Mouse (Mus musculus): ENCODE measurements around the gene Colec11. TPM values are rescaled to one million over a fixed set of nuclear protein-coding genes. Genes with fewer than 3 reads are reported as not detected.

Colec11 gene
- polyA plus RNA-seq, 1 experiment = not detected

DNA sequence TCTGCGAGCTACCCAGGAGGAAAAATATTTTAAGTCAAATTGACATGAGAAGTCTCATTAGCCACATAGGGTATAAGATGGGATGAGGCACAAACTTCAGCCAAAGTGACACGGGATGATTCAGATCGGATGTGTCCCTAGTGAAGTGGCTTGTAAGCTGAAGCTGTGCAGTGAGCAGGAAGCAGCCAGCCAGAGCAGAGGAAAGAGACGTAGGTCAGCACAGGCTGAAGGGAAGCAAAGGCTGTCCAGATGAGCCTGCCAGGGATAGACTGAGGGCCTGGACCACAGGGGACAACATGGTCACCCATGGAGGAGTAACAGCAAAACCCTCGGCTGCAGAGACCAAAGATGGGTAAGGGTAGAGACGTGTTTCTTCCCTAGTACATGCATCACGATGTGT lies 8.8 kb downstream of the Colec11 start:
- H3K27ac ChIP-seq (ENCODE audit: insufficient read depth, low read depth, low read length) = no peak overlapping the region
- TF ChIP-seq POLR2A (IDR thresholded peaks at IDR 0.05; ENCODE audit: insufficient read depth, low read depth, low read length) = no peak
- TF ChIP-seq CTCF (IDR thresholded peaks at IDR 0.05; ENCODE audit: insufficient read depth, low read depth, low read length) = no peak
- WGBS = 65% methylated on average over 7 of the region's 7 CpGs

DNA sequence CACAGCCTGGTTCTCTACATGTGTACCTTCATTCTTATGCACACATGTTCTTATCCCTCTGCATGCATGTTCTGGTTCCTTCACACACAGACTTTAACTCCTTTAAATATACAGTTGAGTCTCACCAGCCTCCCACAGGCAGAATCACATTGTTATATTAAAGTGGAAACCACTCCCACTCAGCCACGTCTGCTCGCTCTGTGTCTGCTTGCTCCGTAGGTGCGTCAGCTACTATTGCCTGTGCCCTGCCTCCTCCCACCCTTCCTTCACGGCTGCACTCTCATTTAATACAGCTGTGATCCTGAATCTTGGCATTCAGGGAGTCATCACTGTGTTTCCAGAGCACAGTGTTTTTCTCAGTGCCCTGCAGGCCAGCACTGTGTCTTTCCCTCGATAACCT lies 10.8 kb downstream of the Colec11 start:
- Histone ChIP-seq H3K27ac (ENCODE audit: insufficient read depth, low read depth, low read length) (0 out of 2 replicates have a peak overlapping the region, but pooled peaks have one; percentile 3), H3K4me3 (ENCODE audit: insufficient read depth, low read depth, low read length) (no peak overlapping the region), H3K4me1 (ENCODE audit: control insufficient read depth, insufficient read depth, low read length) (peaks cover 15% of the 10 kb centered on the region)
- no peak for TF ChIP-seq POLR2A (IDR thresholded peaks at IDR 0.05; ENCODE audit: insufficient read depth, low read depth, low read length)
- no peak for TF ChIP-seq CTCF (IDR thresholded peaks at IDR 0.05; ENCODE audit: insufficient read depth, low read depth, low read length)
- 20% methylated on average over 6 of the region's 6 CpGs for WGBS

More for the DNA sequence above, 8.8 kb downstream of the Colec11 start:
- Histone ChIP-seq H3K4me3 (ENCODE audit: insufficient read depth, low read depth, low read length) (no peak overlapping the region), H3K4me1 (ENCODE audit: control insufficient read depth, insufficient read depth, low read length) (peaks cover 7% of the 10 kb centered on the region)

DNA sequence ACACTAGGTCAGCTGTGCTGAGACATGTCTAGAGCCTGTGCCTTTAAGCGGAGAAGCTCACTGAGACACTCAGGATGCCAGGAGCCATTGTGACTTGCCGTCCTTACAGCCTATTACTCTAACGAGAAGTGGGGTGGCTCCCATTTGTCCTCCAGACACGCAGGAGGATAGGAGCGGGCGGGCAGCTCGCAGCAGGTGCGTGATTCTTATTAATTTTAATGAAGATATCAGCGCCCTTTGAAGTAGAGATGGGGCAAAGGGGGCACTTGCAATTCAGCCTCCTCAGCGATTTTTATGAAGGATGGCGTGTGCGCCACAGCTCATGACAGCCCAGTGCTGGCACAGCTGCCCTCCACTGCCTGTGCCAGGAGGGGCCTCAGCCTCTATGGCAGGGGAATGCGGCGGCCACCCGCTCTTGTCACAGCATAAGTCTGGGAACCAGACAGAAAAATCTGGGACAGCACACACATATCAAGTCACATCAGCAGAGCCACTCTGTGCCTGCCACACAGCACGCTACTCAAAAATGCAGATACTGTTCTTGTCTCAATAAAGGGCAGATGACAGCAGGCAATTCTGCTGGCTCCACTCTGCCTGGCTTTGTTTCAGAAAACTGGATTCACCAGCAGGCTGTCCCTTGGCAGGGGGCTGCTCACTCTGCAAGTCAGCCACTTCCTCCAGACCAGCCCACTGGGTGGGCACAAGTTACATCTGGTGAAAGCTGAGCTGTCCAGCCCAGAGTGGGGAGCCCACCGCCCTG lies 15.5 kb downstream of the Colec11 start:
- Histone ChIP-seq H3K4me1 (ENCODE audit: control insufficient read depth, insufficient read depth, low read length) (peaks cover 12% of the 10 kb centered on the region), H3K27ac (ENCODE audit: insufficient read depth, low read depth, low read length) (peak overlapping the region; percentile 81), H3K4me3 (ENCODE audit: insufficient read depth, low read depth, low read length) (peak overlapping the region; percentile 35)
- TF ChIP-seq POLR2A (IDR thresholded peaks at IDR 0.05; ENCODE audit: insufficient read depth, low read depth, low read length) (no peak), CTCF (IDR thresholded peaks at IDR 0.05; ENCODE audit: insufficient read depth, low read depth, low read length) (no peak)
- WGBS = 20% methylated on average over 17 of the region's 17 CpGs

DNA sequence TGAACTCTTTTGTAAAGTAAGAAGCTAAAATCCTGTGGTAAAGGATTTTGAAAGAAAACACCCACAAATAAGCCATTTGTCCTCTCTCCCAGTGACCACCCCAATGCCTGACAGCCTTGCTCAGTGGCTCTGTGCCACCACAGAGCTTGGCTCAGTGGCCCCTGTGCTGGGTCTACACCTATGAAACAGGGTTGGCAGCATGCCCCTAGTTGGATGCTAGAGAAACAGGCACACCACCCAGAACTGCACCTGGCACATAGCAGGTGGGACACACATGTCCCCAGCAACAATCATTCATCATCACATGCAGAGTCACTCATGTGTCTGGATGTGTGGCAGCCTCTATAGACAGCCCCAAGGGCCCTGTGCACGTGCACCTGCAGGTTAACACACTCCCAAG lies 19.7 kb downstream of the Colec11 start:
- Histone ChIP-seq H3K27ac (ENCODE audit: insufficient read depth, low read depth, low read length) (no peak overlapping the region), H3K4me1 (ENCODE audit: control insufficient read depth, insufficient read depth, low read length) (peaks cover 13% of the 10 kb centered on the region), H3K4me3 (ENCODE audit: insufficient read depth, low read depth, low read length) (no peak overlapping the region)
- 78% methylated on average over 1 of the region's 1 CpGs for WGBS
- TF ChIP-seq CTCF (IDR thresholded peaks at IDR 0.05; ENCODE audit: insufficient read depth, low read depth, low read length) (no peak), POLR2A (IDR thresholded peaks at IDR 0.05; ENCODE audit: insufficient read depth, low read depth, low read length) (no peak)

DNA sequence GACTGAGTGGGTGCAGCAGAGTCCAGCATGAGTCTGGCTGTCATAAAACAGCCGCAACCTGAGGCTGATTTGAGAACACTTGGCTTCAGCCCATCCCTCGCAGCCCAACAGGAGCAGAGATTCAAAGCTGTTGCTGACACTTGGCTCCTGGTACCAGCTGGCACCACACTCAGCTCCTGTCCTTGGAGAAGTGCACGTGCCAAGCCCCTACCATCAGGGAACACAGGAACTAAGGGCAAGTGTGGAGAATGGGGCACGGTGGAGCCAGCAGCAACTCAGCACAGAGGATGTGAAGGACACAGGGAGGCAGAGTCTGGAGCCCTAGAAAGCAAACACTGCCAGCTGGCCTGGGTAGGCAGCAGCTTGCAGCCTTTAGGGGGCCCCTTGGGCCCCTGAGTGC lies 20.9 kb downstream of the Colec11 start:
- 42% methylated on average over 4 of the region's 4 CpGs for WGBS
- TF ChIP-seq POLR2A (IDR thresholded peaks at IDR 0.05; ENCODE audit: insufficient read depth, low read depth, low read length) (no peak), CTCF (IDR thresholded peaks at IDR 0.05; ENCODE audit: insufficient read depth, low read depth, low read length) (no peak)
- Histone ChIP-seq H3K4me3 (ENCODE audit: insufficient read depth, low read depth, low read length) (no peak overlapping the region), H3K27ac (ENCODE audit: insufficient read depth, low read depth, low read length) (no peak overlapping the region), H3K4me1 (ENCODE audit: control insufficient read depth, insufficient read depth, low read length) (peaks cover 4% of the 10 kb centered on the region; the same call in 1 of the 2 replicates)

DNA sequence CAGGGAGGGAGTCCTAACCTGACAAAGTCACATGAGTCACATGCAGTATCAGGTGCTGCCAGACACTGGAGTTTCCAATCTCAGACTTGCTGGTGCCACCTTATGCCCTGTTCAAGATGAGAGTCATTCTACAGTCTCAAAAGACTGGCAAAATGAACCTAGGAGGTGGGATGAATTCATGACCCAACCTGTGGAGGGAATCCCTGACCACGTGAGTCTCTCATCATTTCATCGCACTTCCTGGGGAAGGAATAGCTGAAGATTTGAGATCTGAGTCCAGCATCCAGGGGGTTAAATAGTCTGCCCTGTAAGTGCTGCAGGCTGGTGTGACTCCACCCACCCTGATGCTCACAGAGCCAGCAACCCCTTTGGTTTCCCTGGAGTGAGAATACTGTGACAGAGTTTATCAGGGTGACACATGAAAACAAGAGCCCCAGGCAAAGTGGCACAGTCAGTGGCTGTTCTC lies 24.6 kb downstream of the Colec11 start:
- 70% methylated on average over 2 of the region's 2 CpGs for WGBS
- TF ChIP-seq POLR2A (IDR thresholded peaks at IDR 0.05; ENCODE audit: insufficient read depth, low read depth, low read length) = no peak
- no peak for TF ChIP-seq CTCF (IDR thresholded peaks at IDR 0.05; ENCODE audit: insufficient read depth, low read depth, low read length)
- H3K27ac ChIP-seq (ENCODE audit: insufficient read depth, low read depth, low read length) = no peak overlapping the region
- no peak overlapping the region for H3K4me3 ChIP-seq (ENCODE audit: insufficient read depth, low read depth, low read length)
- H3K4me1 ChIP-seq (ENCODE audit: control insufficient read depth, insufficient read depth, low read length) = peaks cover 4% of the 10 kb centered on the region; the same call in 1 of the 2 replicates

DNA sequence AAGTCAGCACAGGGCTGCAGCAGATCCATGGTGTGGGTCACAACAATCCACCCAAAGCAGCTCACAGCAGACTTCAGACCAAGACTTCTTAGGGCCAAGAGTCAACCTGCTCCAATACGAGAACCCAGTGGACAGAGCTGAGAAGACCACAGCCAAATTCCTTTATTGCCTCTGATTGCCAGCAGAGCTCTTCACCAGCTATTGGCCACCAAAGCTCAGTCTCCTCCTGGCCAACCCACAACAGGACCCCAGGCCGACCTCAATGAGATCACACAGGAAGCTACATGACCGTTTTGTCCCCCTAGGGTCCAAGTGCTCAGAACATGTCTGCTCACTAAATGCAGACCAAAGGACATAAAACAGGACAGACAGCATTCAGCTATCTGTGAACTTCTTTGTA lies 25.1 kb downstream of the Colec11 start:
- 80% methylated on average over 3 of the region's 3 CpGs for WGBS
- no peak for TF ChIP-seq CTCF (IDR thresholded peaks at IDR 0.05; ENCODE audit: insufficient read depth, low read depth, low read length)
- TF ChIP-seq POLR2A (IDR thresholded peaks at IDR 0.05; ENCODE audit: insufficient read depth, low read depth, low read length) = no peak
- Histone ChIP-seq H3K27ac (ENCODE audit: insufficient read depth, low read depth, low read length) (no peak overlapping the region), H3K4me3 (ENCODE audit: insufficient read depth, low read depth, low read length) (no peak overlapping the region), H3K4me1 (ENCODE audit: control insufficient read depth, insufficient read depth, low read length) (peaks cover 4% of the 10 kb centered on the region; the same call in 1 of the 2 replicates)

DNA sequence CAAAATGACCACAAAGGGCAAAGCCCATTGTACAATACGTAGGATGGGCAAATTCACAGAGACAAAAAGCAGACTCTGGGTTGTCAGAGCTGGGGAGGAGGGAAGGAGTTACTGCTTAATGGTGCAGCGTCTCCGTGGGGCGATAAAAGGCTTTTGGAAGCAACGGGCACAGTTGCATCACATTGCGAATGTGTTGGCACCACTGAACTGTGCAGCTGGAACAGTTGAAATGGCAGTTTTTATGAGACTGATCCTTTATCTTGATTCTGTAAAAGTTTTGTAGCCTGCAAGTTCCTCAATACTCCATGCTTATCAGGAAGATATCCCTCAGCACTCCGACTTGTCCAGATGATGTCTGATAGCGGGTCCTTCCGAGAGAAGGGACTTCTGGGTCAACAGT lies 25.5 kb downstream of the Colec11 start:
- peaks cover 4% of the 10 kb centered on the region; the same call in 1 of the 2 replicates for H3K4me1 ChIP-seq (ENCODE audit: control insufficient read depth, insufficient read depth, low read length)
- no peak overlapping the region for H3K27ac ChIP-seq (ENCODE audit: insufficient read depth, low read depth, low read length)
- H3K4me3 ChIP-seq (ENCODE audit: insufficient read depth, low read depth, low read length) = no peak overlapping the region
- TF ChIP-seq CTCF (IDR thresholded peaks at IDR 0.05; ENCODE audit: insufficient read depth, low read depth, low read length) = no peak
- no peak for TF ChIP-seq POLR2A (IDR thresholded peaks at IDR 0.05; ENCODE audit: insufficient read depth, low read depth, low read length)
- 69% methylated on average over 9 of the region's 9 CpGs for WGBS

DNA sequence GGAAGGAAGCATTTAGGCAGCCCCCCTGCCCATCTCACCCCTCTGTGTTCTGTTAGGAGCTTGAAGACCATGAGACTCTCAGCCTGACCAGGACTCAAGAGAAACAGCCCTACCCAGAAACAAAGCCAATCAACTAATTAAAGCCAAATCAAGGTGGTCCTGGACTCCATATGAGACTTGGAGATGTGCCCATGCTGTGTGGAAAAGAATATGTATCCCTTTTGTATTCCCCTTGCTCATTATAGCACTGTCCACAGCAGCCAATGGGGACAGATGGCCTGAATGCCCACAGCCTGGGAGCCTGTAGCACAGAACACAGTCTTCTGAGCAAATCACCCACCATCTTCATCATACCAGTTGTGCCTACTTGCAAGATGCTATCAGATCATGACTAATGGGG lies 26.3 kb downstream of the Colec11 start:
- H3K27ac ChIP-seq (ENCODE audit: insufficient read depth, low read depth, low read length) = no peak overlapping the region
- H3K4me3 ChIP-seq (ENCODE audit: insufficient read depth, low read depth, low read length) = no peak overlapping the region
- H3K4me1 ChIP-seq (ENCODE audit: control insufficient read depth, insufficient read depth, low read length) = no peaks in the 10 kb centered on the region
- TF ChIP-seq CTCF (IDR thresholded peaks at IDR 0.05; ENCODE audit: insufficient read depth, low read depth, low read length) (no peak), POLR2A (IDR thresholded peaks at IDR 0.05; ENCODE audit: insufficient read depth, low read depth, low read length) (no peak)
